Mouse (Mus musculus): ENCODE results near the gene Gm48552.

Gene Gm48552

DNA sequence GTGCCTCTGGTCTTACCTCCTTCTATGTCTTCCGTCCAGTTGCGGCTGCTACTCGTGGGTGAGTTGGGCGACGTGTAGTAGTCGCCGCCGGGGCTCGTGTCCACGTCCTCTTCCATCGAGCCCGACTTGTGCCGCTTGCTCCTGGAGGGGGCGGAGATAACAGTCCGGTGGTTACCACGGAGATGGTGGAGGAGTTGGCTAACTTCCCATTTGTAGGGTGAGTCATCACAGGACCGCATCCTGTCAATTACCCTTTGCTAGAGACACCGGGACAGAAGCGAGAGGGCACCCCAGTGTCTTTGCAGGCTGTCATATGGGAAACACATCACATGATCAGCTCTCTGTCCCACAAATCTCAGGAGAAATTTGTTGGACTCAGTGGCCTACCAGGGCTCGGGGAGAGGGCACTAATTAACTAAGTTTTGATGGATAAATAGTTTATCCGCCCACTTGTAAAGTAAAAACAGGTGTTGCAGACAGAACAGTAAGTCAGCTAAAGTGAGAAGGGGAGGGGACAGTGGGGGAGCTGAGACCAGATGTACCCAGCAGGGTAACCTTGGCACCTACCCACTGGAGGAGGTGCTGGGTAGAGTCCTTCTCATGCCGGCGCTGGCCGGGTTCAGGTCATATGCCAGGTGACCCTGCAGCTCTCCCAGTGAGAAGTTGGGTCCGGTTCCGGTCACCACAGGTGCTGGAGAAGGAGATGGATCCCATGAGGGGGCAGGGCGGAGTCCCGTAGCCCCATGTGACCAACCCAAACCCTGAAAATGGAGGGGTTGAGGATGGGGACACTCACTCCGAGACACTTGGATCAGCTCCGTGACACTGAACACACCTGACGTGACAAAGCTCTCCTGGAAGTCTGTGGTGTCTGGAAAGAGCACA, 19.0 kb downstream of the Gm48552 start:
- DNase-seq, result peak; percentile 94

DNA sequence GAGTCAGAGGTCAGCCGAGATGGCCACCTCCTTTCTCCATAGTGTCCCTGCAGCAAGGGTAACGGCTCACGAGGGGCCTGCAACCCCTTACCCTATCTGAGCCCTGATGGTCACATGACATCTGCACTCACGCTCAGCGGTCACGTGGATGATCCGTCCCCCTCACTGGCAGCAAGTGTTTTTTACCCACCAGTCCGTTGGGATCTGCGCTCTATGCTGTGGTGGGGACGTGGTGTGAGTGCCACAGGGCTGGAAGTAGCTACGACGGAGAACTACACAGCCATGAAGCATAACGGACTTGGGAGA, 19.6 kb downstream of the Gm48552 start:
- no peak for DNase-seq

DNA sequence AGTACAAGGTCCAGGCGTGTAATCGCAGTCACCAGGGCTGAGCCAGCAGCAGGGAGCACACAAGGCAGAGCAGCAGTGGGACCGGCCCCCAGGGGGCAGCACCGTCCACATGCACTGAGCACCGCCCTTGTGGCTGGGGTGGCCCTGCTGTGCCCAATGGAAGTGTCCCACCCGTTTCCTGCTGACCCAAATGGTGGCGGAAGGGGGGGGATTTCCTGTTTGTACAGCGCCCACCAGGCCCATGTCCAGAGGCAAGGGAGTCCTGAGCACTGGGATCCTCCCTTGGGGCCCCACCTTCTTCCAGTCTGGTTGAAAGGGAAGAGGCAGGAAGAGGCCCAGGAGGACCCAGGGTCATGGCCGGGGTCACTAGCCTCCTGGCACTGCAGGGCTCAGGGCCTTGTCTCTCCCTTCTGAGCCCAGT, 20.1 kb downstream of the Gm48552 start:
- peak; percentile 90 for DNase-seq

DNA sequence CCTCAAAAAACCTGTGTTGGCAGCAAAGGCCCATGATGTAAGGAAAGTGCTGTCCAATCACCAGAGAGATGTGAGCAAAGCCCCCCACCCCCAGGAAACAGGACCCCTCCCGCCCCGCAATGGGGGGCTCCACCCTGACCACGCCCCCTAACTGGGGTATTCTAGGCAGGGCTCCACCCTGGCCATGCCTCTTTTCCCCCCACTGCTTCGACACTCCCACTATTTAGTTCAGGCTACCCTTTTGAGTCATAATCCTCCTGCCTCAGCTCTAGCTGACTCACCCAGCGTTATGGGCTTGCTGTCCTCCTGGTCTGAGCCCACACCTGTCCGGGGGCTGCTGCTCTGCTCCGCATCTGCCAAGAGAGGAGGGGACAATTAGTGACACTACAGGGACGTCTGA, 20.5 kb downstream of the Gm48552 start:
- no peak for DNase-seq

DNA sequence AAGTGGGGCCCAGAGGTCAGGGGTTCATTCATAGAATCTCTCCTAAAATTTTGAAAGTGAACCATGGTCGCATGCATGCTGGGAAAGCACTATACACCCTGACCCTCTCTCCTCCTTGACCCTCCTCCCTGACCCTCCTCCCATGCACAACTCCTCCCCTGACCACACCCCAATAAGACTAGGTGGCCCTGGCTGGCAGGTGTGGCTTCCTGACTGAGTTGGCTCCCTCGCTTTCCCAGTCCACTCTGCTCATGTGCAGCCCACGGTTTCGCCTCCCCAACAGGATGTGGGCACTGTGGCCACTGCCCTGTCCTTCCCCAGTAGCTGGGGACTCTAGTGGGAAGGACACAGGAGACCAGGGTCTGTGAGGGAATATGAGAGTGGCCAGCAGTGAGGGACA, 21.5 kb downstream of the Gm48552 start:
- DNase-seq, result no peak

DNA sequence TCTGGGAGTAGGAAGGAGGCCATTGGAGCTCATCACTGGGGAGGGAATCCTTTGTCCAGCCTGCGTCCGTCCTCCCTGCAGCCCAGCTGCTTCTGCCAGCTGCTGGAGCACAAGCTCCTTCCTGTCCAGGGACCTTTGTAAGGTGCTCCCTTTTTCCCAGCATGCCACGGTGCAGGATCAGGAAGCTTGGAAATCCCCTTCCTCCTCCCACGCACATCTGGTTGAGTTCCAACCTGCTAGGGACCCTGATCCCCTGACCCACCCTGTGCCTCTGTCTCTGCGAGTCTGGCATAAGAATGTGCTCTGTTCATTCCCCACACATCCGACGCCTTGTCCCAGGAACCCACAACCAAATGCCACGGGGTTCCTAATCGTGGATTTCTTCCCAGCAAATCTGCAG, 22.2 kb downstream of the Gm48552 start:
- no peak for DNase-seq

DNA sequence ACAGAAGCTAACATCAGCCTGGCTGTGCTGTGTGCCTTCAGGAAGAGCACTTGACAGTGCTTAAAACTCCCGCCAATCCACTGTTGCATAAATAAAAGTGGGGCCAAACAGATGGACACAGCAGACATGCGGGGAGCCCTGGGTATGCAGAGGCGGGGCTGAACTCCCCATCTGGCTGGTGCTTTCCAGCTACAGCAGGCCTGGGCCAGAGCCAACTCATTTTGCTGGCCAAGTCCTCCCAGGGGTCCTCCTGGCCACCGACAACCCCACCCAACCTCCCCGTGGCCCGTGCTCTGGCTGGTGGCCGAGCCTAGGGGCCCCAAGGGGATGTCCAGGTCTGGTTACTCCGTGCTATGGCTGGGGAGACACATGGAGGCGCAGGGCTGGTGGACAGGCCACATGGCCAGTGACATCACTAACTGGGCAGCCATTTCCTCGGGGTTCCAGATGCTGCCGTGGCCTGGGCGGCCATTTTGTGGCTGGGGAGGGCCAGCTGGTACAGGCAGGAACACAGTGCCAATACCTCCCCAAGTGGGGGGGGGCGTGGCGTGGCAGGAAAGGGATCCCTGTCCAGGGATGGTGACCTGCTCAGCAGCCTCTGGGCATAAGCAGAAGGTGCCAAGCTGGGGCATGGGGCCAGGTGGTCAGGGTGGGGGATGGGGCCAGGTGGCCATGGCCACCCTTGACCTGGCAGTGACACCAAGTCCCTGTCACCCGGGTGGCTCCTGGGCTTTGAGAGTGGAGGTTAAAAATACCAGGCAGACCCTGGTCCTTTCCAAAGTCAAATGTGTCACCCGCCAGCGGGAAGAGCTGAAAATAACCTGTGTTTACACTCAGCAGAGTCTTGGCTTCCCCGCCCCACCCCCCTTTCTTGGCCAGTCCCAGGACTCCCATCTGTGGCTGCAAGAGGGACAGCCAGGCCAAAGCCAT, 22.9 kb downstream of the Gm48552 start:
- DNase-seq, result peak; percentile 93

DNA sequence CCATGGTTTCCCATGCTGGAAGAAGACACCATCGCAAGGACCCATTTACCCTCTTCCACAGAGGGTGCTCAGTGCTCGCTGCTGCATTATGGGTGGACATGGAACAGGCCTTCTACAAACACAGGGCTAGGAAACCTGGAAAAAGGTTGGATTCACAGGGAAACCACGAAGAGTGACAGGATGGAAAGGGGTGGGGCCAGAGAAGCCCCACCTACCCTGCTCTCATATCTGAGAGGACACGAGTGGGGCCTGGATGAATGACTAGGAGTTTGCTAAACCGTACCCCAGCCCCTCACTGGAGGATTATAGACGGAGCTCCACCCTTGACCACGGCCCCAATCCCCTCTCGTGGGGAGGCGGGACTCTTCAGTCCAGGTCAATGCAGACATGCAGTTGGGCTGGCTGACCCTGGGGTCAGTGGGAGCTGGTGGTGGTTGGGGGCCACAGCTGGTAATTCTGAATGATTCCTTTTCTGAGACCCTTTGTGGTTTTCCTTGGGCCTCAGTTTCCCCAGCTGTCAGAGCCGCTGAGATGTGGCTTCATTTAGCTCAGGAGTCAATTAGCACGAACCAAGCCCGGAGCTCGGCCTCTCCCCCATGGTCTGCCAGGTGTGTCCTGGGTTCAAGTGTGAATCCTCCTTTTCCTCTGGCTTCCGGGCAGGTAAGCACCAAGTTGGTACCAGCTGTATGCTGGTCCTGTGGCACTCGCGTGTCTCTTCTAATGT, 23.9 kb downstream of the Gm48552 start:
- peak; percentile 51 for DNase-seq

DNA sequence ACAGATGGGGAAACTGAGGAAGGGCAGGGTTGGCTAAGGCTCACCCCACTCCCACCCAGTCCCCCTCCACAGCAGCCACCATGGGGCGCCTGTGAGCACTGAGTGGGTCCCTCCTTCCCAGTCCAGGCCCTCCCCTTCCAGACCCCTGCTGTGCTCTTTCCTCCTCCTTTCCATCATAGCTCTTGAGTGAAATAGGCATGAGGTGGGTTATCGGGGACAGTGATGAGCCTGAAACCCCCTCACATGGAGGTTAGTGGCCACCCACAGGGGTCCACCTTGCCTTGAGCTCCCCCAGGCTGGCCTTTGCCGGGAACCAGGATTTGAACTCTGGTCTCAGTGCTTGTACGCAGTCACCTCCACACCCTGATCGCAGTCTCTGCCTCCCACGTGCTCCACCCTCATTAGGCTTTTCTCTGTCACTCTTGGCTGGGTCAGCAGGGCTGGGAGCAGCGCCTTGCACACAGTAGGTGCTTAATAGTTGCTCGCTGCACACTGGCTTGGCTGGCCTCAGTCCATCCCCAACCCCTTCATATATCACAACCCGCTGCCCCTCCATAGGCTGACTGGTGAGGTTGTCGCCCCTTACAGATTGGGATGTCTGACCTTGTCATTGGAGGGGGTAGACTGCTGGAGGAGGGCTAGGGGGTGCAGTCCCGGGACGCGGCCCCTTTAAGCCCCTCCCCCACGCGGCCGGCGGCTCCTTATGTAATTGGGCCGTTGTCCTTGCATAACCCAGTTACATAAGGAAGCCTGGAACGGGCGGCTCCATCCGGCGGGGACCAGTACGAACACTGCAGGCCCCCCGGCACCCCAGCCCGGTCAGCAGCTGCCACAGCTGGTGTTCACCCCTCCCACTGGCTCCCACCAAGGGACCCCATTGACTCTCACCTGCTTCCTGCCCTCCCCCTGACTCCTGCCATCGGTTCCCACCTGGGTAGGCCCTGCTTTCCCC, 24.8 kb downstream of the Gm48552 start:
- DNase-seq, result peak; percentile 92

DNA sequence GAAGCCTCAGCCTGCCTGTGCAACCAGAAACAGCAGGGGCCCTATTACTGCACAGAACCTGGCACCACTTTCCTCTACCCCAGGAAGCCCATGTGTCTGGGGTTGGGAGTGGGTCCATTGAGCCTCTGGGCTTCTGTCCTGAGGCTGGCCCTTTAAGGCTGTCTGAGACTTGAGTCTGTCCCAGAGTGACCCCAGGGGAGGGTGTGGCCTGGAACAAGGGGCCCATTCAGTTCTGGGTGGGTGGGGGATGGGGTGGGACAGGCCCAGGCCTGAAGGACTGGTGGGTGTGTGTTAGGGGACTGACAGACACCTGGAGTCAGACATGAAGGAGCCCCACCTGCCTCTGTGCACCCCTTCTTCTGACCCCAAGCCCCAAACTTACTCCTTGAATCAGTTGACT, 25.9 kb downstream of the Gm48552 start:
- peak; percentile 71 for DNase-seq

DNA sequence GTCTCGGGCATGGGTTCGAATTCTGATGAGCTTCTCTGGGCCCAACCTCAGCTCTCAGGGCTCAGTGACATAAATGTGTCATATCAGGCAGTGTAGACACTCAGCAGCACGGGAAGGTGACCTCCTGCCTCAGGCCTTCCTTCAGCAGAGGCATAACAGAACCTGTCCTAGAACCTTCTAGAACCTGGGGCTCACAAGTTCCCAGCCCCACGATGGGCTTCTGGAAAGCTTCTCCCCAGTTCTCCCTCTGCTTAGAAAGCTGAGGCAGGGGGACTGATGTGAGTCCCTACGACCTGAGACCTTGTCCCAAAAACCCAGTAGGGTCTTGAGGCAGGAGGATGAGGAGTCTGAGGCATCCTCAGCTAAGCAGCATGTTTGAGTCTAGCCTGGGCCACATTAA, 26.3 kb downstream of the Gm48552 start:
- no peak for DNase-seq

DNA sequence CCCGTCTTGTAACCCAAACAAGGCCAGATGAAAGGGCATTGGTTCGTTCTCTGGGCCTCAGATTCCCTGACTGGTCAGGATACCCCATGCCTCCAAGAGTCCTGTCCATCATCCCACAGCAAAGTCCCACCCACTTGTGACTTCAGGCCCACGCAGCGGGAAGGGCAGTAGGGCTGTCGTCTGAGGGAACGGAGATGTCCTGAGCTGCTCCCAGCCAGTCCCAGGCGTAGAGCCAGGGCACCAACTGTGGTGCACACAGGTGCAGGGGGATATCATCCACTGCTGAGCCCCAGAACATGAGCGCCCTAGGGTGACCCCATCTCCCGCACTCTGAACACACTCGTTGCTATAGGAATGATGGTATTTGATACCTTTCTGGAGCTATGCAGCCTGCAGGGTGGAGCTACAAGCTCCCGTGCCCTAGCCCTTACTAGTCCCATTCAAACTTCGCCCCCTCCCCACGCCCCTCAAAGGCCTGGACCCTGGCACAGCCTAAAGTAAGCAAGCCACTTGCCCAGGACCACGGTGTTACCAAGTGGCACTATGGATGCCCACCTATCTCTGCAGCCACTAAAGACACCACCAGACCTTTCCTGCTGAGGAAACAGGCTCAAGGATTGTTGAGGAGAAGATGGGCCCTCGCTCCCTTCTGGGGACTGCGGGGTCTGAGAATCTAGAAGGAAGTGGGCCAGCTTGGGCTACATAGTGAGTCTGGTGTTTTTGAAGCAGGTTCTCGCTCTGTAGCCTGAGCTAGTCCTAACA, 26.9 kb downstream of the Gm48552 start:
- DNase-seq, result no peak

DNA sequence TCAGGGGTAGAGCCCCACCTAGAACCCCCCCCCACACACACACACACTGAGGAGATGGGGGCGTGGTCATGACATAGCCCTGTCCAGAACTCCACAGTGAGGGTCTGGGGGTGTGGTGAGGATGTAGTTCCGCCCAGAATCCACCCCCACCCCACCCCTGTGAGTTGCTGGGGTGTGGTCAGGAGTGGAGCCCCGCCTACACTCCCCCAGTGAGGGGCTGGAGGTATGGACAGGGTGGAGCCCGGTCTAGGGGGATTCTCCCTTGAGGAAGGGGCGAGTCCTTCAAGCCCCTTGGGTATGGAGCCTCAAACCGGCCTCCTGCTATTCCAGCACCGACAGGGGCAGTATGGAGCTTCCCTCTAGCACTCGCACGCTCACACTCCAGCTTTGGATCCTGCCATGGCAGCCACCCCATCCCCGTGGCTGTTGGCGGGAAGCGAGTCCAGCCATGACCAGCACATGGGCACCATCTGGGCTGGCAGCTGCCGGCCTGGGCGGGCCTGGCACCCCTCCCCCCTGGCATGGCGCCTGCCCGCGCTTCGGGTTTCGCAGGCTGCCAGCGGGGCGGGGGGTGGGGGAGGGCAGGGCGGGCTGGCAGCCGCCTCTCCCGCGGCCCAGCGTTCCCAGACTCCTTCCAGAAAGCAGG, 27.9 kb downstream of the Gm48552 start:
- DNase-seq, result peak; percentile 92

DNA sequence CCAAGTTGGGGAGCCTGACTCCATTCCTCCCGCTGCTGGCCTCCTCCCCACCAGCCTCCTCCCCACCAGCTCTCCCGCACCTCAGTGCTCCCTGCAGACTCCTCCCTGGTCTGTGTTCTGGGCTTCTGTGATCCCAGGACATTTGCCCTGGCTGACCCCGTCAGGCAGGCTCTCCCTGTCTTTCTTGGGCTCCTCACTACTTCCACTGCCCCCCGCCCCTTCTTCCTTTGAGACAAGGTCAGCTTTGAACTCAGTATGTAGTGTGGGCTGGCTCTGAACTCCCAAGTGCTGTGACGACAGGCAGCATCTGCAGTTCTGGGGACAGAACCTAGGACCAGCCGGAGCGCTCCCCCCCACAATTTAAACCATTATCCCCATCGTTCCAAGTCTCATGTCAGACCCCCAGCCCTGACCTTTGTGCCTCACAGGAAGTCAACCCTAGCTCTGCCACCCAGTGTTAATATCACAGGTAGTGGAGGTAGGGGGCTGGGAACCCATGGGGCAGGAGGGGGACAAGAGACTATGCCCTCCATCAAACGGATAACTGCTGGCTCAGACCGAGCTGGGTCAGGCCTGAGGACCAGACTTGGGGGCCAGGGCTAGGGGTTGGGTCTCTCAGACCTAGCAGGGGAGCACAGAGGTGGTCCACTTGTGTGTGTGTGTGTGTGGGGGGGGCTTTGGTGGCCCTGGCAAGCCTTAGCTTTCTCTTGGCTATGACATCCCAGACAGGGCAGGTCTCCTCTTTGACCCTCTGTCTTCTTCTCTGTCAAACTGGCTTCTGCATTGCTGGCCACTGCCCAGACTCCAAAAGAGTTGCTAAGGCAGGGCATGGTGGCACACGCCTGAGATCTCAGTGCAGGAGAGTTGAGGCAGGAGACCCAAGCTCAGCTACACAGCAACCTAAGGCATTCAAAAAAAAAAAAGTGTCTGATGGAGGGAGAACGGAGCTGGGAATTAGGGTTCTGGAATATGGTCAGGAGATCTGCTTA, 28.7 kb downstream of the Gm48552 start:
- DNase-seq, result peak; percentile 35

DNA sequence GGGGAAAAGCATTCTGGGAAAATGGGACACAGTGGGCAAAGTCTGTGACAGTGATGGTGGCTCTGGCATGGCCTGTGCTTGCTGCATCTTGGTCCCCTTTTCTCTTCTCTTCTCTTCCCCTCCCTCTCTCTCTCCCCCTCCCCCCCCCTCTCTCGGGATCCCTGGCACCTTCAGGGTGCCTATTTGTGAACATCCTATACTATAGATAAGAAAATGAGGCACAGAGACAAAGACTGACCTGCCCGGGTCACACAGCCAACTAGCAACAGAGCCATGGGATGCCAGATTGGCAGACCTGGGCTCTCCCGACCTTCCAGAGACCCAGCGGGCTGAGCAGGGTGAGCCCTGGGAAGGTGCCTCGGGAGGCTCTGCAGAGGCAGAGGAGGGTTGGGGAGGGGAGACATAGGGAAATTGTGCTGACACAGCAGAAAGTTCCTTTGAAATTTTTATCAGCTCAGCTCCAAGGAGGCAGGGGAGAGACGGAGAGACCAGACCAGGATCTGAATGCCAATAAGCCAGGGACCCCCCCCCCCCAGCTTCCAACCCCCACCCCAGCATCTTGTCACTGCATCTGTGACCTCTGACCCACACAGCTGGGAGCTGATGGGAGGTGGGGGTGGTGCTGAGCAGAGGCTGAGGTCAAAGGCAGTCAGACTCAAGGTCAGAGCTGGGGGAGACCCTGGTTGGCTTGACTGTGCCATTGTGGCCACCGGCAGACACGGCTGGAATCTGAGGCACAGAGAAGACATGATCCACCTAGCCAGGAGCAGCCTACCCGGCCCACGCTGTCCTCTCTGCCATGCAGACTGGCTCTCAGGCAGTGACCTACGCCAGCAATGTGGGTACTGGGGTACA, 29.6 kb downstream of the Gm48552 start:
- DNase-seq, result peak; percentile 8

DNA sequence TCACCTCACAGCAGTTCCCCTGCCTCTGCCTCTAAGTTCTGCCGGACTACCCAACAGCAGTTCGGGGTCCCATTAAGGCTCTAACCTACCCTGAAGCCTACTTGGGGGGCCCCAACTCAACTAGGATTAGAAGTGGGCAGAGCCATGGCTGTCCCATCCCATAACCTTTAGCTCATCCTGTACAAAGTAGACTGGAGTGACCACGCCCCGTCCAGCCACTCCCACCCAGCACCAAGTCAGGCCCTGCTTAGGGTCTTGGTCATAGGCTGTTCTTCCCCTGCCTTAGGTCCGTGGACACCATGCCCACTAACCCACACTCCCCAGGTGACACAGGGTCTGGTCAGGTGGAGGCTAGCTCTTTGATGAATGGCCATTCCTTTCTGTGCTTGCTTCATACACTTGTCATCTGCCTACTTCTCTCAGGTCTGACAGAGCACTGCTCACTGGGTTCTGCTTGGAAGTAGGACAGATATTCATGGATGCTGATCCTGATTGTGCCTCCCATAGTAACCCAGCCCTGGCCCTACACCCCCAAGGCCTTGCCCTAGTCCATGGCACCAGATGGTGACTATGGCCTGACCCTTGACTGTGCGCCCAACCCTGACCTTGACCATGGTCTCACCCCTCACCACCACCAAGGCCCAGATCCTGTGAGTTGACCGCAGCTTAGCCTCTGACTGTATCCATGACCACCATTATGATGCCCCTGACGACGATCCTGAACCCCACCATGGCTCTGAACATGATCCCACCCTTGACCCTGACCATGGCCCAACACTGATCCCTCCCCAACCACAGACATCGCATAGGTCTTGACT, 30.5 kb downstream of the Gm48552 start:
- DNase-seq, result peak; percentile 13

DNA sequence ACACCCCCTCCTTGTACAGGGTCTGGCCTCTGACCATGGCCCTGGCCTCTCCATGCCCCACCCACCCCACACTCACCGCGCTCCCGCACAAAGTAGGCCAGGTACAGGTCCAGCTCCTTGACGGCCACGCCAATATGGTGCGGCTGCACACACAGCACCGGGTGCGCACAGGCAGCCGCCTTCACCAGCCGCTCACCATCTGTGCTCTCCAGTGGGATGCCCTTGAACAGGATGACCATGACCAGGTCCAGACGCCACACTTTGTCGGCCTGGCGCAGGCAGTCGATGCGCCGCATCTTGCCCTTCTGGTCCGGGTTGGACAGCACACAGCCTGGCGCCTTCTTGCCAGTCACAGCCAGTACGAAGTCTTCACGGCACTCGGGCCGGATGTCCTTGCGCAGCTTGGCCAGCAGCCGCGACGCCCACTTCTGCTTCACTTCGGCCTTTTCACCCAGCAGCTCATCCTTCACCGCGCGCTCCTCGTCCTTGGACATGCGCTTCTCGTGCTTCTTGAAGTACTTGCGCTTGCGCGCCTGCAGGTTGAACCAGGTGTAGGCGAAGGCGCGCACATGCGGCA, 31.5 kb downstream of the Gm48552 start:
- DNase-seq, result no peak
